Mouse (Mus musculus): ENCODE results near the gene Palm2.

Palm2 gene

GRCm38 (mm10) chr4:57611303-57612077 is 177.4 kb downstream of the Palm2 start:
- DNase-seq (ENCODE audit: extremely low spot score, low read depth, low spot score): peak; percentile 57

DNA sequence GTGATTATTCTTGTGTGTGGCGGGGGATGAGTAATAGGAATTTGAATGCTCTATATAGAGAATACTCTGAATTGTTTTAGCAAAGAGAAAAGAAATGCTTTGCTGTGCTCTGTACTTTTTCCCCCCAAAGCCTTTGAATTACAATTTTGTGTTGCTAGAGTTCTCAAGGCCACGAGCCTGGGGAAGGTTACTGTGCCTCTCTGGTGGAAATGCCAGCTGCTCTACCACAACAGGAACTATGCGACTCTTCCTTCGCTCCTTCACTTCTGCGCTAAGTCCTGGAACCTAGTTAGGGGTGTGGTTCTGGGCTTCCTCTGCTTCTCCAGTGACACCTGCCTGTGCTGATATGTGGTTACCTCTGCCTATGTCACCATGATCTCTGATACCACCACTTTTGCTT is 178.7 kb downstream of the Palm2 start:
- no peak for DNase-seq (ENCODE audit: extremely low spot score, low read depth, low spot score)

- no peak for DNase-seq (ENCODE audit: extremely low spot score, low read depth, low spot score)
These were observed 180.6 kb downstream of the Palm2 start for GRCm38 (mm10) chr4:57614686-57615085.

- no peak for DNase-seq (ENCODE audit: extremely low spot score, low read depth, low spot score)
These were observed 184.7 kb downstream of the Palm2 start for GRCm38 (mm10) chr4:57618743-57619142.

DNA sequence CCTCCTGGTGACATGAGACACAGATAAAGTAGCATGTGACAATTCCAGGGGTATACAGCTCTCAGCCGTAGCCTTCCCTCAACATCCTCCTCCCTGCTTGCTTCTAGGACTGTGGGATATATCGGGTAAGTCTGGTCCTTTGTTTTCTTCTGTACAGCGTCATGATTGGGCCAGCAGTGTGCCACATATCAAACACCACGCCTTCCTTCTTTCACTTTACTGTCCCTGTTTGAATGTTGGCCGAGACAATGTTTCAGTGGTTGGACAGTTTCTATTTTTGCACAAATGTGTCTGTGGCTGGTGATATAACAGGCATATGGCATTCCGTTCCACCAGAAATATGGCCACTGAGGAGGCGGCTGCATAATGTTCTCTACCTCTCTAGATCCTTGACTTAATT is 188.8 kb downstream of the Palm2 start:
- no peak for DNase-seq (ENCODE audit: extremely low spot score, low read depth, low spot score)

DNA sequence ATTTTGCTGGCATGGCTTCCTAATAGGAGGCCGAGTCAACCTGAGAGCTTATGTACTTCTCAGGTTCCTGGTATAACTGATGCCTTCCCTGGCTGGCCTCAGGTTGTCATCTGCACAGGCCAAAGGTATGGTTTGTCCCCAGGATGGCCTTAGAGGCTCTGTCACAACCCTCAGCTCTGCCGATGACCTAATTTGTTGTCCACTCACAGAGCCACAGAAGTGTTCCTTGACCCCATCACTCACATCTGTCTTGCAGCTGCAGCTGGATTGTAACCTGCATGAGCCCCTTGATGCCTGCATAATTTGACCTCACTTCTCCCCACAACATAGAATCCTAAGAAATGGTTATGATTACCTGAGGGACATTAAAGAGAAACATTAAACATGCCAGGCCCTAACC is 190.8 kb downstream of the Palm2 start:
- no peak for DNase-seq (ENCODE audit: extremely low spot score, low read depth, low spot score)

DNA sequence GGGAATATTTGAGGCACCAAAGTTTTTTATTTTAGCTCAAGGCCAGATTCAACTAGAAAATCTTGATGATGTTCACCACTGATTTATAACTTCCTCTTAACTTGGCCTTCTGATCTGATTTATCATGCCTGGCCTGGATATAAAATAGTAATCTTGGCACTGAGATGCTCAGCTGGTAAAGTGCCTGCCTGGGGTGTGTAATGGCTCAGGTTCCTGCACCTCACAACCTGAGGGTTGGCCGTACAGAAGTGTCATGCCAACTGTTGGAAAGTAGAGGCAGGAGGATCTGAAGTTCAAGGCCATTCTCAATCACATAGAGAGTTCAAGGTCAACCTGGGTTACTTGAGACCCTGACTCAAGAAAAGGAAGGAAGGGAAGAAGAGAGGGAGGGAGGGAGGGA is 191.3 kb downstream of the Palm2 start:
- no peak for DNase-seq (ENCODE audit: extremely low spot score, low read depth, low spot score)

DNA sequence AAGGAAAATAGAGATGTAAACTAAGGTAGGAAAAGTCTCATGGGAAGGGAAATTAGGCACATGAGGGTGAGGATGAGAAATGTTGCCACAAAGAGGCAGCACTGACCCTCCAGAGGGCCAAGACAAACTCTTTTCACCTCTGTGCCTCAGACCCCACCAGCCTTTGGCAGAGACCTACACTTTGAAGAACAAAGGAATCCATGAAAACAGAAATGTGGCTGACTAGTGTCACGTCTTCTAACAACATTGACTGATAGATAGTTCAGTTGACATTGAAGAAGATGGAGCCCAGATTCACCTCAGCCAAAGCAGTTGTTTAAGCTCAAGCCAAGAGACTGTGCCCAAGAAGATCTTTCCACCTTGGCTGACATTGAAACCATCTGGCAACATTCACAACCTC is 191.7 kb downstream of the Palm2 start:
- DNase-seq (ENCODE audit: extremely low spot score, low read depth, low spot score): no peak

DNA sequence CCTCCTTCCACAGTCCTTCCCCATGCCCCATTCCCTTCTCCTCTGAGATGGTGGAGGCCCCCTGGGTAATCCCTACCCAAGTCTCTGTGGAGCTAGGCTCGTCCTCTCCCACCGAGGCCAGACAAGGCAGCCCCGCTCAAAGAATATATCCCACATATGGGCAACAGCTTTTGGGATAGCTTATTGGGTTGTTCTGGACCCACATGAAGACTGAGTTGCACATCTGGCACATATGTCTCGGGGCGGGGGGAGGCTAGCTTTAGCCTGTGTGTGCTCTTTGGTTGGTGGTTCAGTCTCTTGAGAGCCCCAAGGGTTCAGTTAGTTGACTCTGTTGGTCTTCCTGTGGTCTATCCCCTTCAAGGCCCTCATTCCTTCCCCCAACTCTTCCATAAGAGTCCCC is 192.9 kb downstream of the Palm2 start:
- DNase-seq (ENCODE audit: extremely low spot score, low read depth, low spot score): no peak

GRCm38 (mm10) chr4:57632386-57632785 is 198.3 kb downstream of the Palm2 start:
- no peak for DNase-seq (ENCODE audit: extremely low spot score, low read depth, low spot score)

GRCm38 (mm10) chr4:57633052-57633451 is 199.0 kb downstream of the Palm2 start:
- DNase-seq (ENCODE audit: extremely low spot score, low read depth, low spot score): no peak

- no peak for DNase-seq (ENCODE audit: extremely low spot score, low read depth, low spot score)
These were observed 200.9 kb downstream of the Palm2 start for GRCm38 (mm10) chr4:57634956-57635355.

DNA sequence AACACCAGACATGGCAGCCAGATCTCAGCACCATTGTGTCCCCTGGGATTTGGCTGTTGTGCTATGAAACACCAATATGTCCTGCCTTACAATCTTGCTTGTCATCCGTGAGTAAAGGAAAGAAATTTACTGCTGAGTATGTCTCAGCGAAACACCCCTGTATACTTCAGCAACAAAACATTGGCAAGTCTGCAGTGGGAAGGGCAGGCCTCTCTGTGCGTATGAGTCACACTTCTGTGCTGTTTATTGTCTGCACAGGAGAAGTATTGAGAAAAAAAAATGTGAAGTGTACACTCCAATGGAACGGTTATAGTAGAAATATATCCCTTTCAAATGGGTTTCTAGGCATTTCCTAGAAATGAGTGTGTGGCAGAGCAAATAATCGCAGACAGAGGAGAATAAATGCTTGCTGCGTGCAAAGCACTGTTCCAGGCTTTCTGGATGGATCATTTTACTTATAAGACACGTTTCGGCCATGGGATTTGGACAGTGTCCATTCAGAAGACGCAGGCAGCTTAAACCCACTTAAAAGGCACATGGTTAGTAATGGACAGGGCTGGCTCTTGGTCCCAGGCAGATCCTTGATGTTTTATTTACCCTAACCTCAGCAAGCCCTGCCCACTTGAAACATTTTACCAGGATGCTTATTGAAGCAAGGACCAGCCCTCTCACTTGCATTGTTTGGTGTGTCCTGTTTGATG is 202.9 kb downstream of the Palm2 start:
- no peak for DNase-seq (ENCODE audit: extremely low spot score, low read depth, low spot score)

DNA sequence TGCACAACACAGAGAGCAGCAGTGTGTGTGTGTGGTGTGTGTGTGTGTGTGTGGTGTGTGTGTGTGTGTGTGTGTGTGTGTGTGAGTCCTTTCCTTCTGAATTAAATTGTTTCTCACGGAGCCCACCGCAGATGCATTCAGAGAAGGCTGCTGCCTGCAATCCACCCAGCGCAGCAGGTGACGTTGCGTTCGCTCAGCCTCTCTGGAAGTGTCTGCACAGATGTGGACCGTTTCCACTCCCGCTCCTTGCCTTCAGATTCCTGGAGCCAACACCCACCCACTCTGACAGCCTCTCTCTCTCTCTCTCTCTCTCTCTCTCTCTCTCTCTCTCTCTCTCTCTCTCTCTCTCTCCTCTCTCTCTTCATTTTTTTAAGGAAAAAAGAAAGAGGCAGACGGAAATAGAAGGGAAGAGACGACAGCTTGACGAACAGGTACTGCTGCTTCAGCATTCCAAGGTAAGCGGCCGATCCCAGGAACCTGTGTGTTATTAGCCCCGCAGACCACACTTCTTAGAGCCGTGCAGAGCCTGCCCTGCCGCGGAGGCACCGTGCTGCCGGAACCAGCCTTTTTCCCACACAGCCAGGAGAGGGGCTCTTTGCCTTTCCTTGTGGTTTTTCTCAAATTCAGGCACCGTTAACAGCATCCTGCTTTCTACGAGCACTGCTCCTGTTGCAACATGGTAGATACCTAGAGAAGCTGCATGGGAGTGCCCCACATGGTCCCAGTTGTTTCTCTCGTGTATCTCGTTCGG is 203.8 kb downstream of the Palm2 start:
- no peak for DNase-seq (ENCODE audit: extremely low spot score, low read depth, low spot score)

DNA sequence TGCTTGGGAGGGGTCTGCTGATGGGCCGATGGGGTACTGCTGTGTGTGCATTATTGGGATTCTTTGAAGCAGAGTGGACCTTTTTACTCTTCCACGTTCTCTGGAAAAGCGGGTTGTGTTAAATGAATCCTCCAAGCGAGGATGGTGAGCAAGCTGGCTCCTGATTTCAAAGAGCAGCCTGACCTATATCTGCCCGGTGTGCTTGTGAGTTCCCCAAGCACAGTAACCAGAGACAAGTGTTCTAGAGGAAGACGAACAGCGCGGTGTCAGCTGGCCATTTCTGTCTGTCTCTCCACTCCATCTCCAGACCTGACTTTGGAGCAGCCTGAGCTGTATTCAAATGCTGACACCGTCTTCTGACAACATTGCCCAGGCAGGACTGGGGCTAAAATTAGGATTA is 204.9 kb downstream of the Palm2 start:
- DNase-seq (ENCODE audit: extremely low spot score, low read depth, low spot score): no peak

- DNase-seq (ENCODE audit: extremely low spot score, low read depth, low spot score): no peak
These were observed 206.2 kb downstream of the Palm2 start for GRCm38 (mm10) chr4:57640222-57640621.

DNA sequence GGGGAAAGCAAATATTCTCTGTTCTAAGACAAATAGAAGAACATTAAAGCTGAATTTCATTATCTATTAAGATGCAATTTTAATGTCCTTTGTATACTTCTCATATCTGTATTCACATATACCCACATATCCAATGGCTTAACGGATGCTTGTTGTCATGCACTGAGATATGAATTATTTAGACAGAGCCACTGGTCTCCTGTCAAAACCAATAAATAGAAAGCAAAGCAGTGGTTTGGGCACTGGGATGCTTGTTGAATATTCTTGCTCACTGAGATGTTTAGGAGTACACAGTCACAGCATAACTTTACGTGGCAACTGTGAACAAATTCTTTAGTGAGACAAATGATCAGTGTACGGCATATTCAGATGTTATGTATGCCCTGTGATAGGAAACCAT is 206.9 kb downstream of the Palm2 start:
- DNase-seq (ENCODE audit: extremely low spot score, low read depth, low spot score): no peak

GRCm38 (mm10) chr4:57650994-57651393 is 216.9 kb downstream of the Palm2 start:
- DNase-seq (ENCODE audit: extremely low spot score, low read depth, low spot score): no peak

GRCm38 (mm10) chr4:57651547-57651946 is 217.5 kb downstream of the Palm2 start:
- DNase-seq (ENCODE audit: extremely low spot score, low read depth, low spot score): no peak

DNA sequence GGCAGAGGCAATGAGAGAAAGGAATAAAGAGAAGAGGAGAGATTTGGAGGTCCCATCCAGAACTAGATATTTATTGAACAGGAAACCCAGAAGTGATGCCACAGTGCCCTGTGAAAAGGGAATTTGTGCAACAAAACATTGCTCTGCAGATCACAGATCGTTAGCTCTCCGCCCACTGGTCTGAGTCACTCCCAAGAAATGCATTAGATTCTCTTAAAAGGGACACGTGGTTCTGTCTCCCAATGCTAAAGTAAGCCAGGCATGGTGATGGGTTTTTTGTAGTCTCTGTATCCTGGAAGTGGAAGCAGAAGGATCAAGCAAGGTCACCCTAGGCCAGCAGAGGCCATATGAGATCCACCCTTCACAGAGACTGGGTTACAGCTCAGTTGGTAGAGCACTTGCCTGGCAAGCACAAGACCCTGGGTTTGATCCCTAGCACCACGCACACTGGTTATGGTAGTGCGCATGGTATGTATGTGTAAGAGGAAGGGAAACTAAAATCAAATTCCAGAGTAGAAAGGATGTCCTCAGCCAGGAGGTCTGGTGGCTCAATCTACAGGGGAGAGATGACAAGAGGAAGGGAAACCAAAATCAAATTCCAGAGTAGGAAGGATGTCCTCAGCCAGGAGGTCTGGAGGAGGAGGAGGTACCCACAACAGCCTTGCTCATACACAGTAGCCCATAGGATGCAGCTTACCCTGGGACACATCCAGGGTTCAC is 218.3 kb downstream of the Palm2 start:
- no peak for DNase-seq (ENCODE audit: extremely low spot score, low read depth, low spot score)

- DNase-seq (ENCODE audit: extremely low spot score, low read depth, low spot score): no peak
These were observed 221.9 kb downstream of the Palm2 start for GRCm38 (mm10) chr4:57655966-57656365.

Measured in hindlimb bud, embryonic 11.5 days (tissue).